Mouse (Mus musculus) C2C12 (cell line): ENCODE results near the gene Gm42517. TPM values are rescaled to one million over a fixed set of nuclear protein-coding genes. Genes with fewer than 3 reads are reported as not detected.
A peak's percentile ranks its signal among the peaks of the same experiment; 100 is the strongest.

ENCODE experiments used
- H3K27me3 ChIP-seq: one replicate; pipeline ENCODE4 v1.6.1; 2011; ENCODE audit not compliant: control insufficient read depth, insufficient read depth, insufficient read length
- H3K36me3 ChIP-seq: one replicate; pipeline ENCODE4 v1.6.1; 2011; ENCODE audit not compliant: control insufficient read depth, insufficient read depth
- H3K4me3 ChIP-seq: one replicate; pipeline ENCODE4 v1.5.1; 2011; ENCODE audit warnings: mild to moderate bottlenecking, control low read depth; ENCODE audit not compliant: poor library complexity, insufficient read depth, severe bottlenecking
- H3K79me2 ChIP-seq: one replicate; pipeline ENCODE4 v1.6.1; 2011; ENCODE audit not compliant: control insufficient read depth, insufficient read depth
- H3K79me3 ChIP-seq: one replicate; pipeline ENCODE4 v1.6.1; 2011; ENCODE audit warnings: low read depth, control low read depth
- H3ac ChIP-seq: one replicate; pipeline ENCODE3; 2011; ENCODE audit warnings: low read depth; ENCODE audit not compliant: control insufficient read depth, insufficient read length
- CEBPB ChIP-seq: IDR thresholded peaks from one replicate; pipeline ENCODE4 v1.6.1; 2011; ENCODE audit warnings: low read depth, mild to moderate bottlenecking, control low read depth, moderate library complexity
- CTCF ChIP-seq: IDR thresholded peaks from one replicate; pipeline ENCODE4 v1.5.1; 2011; ENCODE audit not compliant: control insufficient read depth, insufficient read depth, insufficient read length
- FOSL1 ChIP-seq: IDR thresholded peaks from one replicate; pipeline ENCODE4 v1.8.0; 2011; ENCODE audit warnings: mild to moderate bottlenecking, low read length; ENCODE audit not compliant: poor library complexity, insufficient read depth, severe bottlenecking
- MAX ChIP-seq: IDR thresholded peaks from one replicate; pipeline ENCODE4 v1.6.1; 2011; ENCODE audit warnings: mild to moderate bottlenecking, control low read depth
- MYOD1 ChIP-seq: IDR thresholded peaks from one replicate; pipeline ENCODE4 v1.6.1; 2011; ENCODE audit warnings: low read depth; ENCODE audit not compliant: control insufficient read depth, insufficient read length
- MYOG ChIP-seq: IDR thresholded peaks from one replicate; pipeline ENCODE4 v1.6.1; 2011; ENCODE audit not compliant: control insufficient read depth, insufficient read length; ENCODE audit errors: extremely low read depth
- USF1 ChIP-seq: IDR thresholded peaks from one replicate; pipeline ENCODE4 v1.6.1; 2011; ENCODE audit warnings: low read depth, mild to moderate bottlenecking, control low read depth, moderate library complexity
- long read RNA-seq, 2 experiments: library from polyadenylated mRNA; unstranded; transcript quantifications; one replicate each; pipeline ENCODE4 v2.0.0; 2019 to 2020
- polyA plus RNA-seq: library from polyadenylated mRNA; unstranded; fragments of >200 nt; fragmentation: generic; extraction: Trizol; gene quantifications from one replicate; pipeline ENCODE4 v1.2.1, GENCODE M21; 2012; ENCODE audit warnings: missing spikeins

The Gm42517 gene
- 1.1 TPM for polyA plus RNA-seq
- long read RNA-seq, experiment 1: 0 reads
- long read RNA-seq, experiment 2: 0 reads

DNA sequence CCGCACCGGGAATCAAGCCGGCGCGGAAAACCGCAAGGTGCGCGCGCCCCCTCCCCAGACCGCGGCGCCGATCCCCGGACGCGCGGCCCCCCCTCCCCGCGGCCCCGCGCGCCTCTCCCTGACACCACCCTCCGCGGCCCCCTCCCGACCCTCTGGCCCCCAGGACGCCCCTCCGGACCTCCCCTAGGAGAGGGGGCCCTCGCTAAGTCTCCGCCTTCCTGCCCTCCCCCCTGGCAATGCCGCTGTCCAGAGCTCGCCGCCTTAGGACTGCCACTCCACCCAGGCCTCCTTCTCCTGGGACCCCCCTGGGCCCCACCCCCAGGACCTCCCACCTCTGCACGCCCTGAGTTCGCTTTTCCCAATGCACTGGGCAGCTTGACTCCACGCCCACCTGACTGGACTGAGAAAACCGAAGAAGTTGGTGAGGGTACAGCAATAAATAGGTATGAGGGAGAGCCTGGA, at the start of gene Gm42517:
Gene Gm42517 (minus strand): TSS at position 52 of the 462 bp plus-strand sequence.
- H3K27me3 ChIP-seq: peaks cover 33% of the 10 kb centered on the region
- peak within 1 kb of the TSS; percentile 21 for H3K4me3 ChIP-seq
- H3K79me2 ChIP-seq: no peaks in the 10 kb centered on the region
- TF ChIP-seq USF1 (no peak), CTCF (no peak), MYOG (no peak), FOSL1 (no peak), MAX (no peak), MYOD1 (no peak), CEBPB (no peak)
- no peaks in the 10 kb centered on the region for H3K36me3 ChIP-seq
- H3ac ChIP-seq: peak within 1 kb of the TSS; percentile 29
- H3K79me3 ChIP-seq: no peaks in the 10 kb centered on the region

DNA sequence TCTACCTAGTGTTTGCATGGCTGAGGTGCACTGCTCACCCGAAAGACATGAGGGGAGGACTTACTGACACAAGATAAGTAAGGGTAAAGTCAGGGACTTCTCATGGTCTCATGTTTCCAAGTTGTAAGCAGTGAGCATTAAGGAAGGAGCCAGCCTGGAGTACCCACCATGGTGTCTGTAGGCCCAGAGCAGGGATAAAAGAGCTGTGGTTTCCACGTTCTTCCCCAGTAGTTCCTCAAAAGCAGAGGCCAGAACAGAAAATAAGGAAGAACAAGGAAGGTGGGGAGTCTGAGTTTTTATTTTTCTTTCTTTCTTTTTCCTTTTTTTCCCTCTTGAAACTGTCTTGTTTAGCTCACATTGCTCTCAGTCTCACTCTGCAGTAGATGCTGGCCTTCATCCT, 47.0 kb upstream of the Gm42517 start:
- no peak overlapping the region for H3ac ChIP-seq
- H3K79me3 ChIP-seq: no peaks in the 10 kb centered on the region
- H3K79me2 ChIP-seq: no peaks in the 10 kb centered on the region
- no peak overlapping the region for H3K4me3 ChIP-seq
- H3K36me3 ChIP-seq: no peaks in the 10 kb centered on the region
- TF ChIP-seq MAX (no peak), MYOD1 (no peak), MYOG (no peak), USF1 (no peak), CTCF (no peak), CEBPB (no peak), FOSL1 (no peak)
- H3K27me3 ChIP-seq: no peaks in the 10 kb centered on the region

DNA sequence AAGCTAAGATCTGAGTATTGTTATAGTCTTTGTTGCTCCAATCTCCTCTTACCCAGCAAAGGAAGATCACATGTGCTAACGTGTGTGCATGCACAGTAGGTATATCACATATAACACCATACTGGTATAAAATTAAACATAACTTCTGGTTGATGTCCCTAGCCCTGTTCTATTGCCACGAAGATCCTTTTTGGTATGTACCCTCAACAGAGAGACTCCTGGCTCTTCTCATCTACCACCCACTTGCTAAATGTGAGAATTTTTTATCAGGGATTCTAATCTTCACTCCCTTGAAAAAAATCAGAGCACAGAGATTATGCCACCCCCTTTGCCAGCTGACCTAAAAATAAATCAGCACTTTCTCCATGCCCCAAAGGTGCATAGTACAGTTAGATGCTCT, 39.3 kb upstream of the Gm42517 start:
- no peak overlapping the region for H3K4me3 ChIP-seq
- no peaks in the 10 kb centered on the region for H3K79me3 ChIP-seq
- no peaks in the 10 kb centered on the region for H3K79me2 ChIP-seq
- no peak overlapping the region for H3ac ChIP-seq
- no peak for TF ChIP-seq USF1
- no peak for TF ChIP-seq MYOG
- TF ChIP-seq CEBPB: no peak
- no peak for TF ChIP-seq FOSL1
- no peak for TF ChIP-seq MYOD1
- TF ChIP-seq CTCF: no peak
- no peak for TF ChIP-seq MAX
- no peaks in the 10 kb centered on the region for H3K36me3 ChIP-seq
- no peaks in the 10 kb centered on the region for H3K27me3 ChIP-seq

DNA sequence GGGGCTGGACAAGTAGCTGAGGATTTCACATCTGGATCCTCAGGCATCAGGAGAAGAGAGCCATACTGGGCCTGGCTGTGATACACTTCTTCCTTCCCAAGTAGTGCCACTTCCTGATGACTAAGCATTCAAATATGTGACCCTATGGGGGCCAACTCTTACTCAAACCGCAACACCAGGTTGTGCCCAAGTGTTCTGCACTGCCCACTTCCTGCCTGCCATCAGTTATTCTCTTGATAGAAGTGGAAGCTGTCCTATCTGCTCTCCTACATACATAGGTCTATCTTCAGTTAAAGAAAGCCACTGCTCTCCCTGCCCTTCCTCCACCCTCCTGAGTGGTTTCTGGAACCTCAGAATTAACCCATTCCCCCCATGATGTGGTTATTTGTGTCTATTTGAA, 37.7 kb upstream of the Gm42517 start:
- no peaks in the 10 kb centered on the region for H3K79me2 ChIP-seq
- TF ChIP-seq MYOG (no peak), FOSL1 (no peak), CEBPB (no peak), USF1 (no peak), MAX (no peak), MYOD1 (no peak), CTCF (no peak)
- no peaks in the 10 kb centered on the region for H3K79me3 ChIP-seq
- no peaks in the 10 kb centered on the region for H3K27me3 ChIP-seq
- no peak overlapping the region for H3ac ChIP-seq
- no peak overlapping the region for H3K4me3 ChIP-seq
- H3K36me3 ChIP-seq: no peaks in the 10 kb centered on the region

DNA sequence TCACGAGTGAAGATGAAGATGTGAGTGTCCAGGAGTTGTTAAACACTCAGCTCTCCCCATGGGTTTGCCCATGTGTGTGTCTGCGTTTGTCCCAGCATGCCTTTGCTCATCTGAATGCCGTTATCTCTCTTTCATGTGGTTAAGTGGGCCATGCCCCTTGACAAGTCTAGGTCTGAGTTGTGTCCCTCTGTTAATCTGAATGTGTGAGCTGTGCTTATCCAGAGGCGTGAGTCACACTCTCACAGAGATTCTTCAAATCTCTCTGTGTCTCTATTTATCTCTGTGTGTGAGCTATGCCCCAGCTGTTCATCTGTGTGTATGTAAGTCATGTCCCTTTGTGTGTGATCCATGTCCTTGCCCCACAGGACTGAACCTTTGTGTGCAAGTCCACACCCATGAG, 35.7 kb upstream of the Gm42517 start:
- Histone ChIP-seq H3ac (no peak overlapping the region), H3K27me3 (no peaks in the 10 kb centered on the region), H3K36me3 (no peaks in the 10 kb centered on the region), H3K79me2 (no peaks in the 10 kb centered on the region), H3K4me3 (no peak overlapping the region), H3K79me3 (no peaks in the 10 kb centered on the region)
- TF ChIP-seq MYOD1 (no peak), CEBPB (no peak), FOSL1 (no peak), CTCF (no peak), MAX (no peak), USF1 (no peak)

DNA sequence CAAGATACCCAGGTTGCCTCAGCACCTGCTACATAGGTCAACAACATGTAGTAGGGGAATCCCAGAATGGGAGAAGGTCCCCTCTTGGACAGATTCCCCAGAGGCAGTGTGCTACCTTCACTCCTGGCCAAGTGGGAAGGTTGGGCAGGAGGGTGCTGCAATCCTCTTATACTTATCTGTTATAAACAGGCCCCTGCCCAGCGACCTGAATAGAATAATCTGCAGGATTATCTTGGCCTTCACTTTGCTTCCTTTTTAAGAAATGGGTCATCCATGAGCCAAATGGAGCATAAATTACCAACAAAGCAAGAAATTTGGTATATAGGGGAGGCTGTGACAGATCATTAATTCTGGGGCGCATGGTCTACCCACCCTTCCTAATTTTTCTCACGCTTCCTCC, 22.0 kb upstream of the Gm42517 start:
- Histone ChIP-seq H3K4me3 (no peak overlapping the region), H3K79me2 (no peaks in the 10 kb centered on the region), H3K79me3 (no peaks in the 10 kb centered on the region), H3ac (no peak overlapping the region), H3K27me3 (no peaks in the 10 kb centered on the region), H3K36me3 (no peaks in the 10 kb centered on the region)
- TF ChIP-seq MYOG: no peak
- TF ChIP-seq CEBPB: no peak
- no peak for TF ChIP-seq MYOD1
- no peak for TF ChIP-seq MAX
- no peak for TF ChIP-seq CTCF
- TF ChIP-seq FOSL1: no peak
- no peak for TF ChIP-seq USF1
